Mouse (Mus musculus) C2C12 (cell line): ENCODE data around the gene Gpx4. TPM values are rescaled to one million over a fixed set of nuclear protein-coding genes. Genes with fewer than 3 reads are reported as not detected.
A peak's percentile ranks its signal among the peaks of the same experiment; 100 is the strongest.

Experiments used
- H3K27me3 ChIP-seq: one replicate; pipeline ENCODE4 v1.6.1; 2011; ENCODE audit not compliant: control insufficient read depth, insufficient read depth, insufficient read length
- H3K36me3 ChIP-seq: one replicate; pipeline ENCODE4 v1.6.1; 2011; ENCODE audit not compliant: control insufficient read depth, insufficient read depth
- H3K4me3 ChIP-seq: one replicate; pipeline ENCODE4 v1.5.1; 2011; ENCODE audit warnings: mild to moderate bottlenecking, control low read depth; ENCODE audit not compliant: poor library complexity, insufficient read depth, severe bottlenecking
- H3K79me2 ChIP-seq: one replicate; pipeline ENCODE4 v1.6.1; 2011; ENCODE audit not compliant: control insufficient read depth, insufficient read depth
- H3K79me3 ChIP-seq: one replicate; pipeline ENCODE4 v1.6.1; 2011; ENCODE audit warnings: low read depth, control low read depth
- H3ac ChIP-seq: one replicate; pipeline ENCODE3; 2011; ENCODE audit warnings: low read depth; ENCODE audit not compliant: control insufficient read depth, insufficient read length
- CEBPB ChIP-seq: IDR thresholded peaks from one replicate; pipeline ENCODE4 v1.6.1; 2011; ENCODE audit warnings: low read depth, mild to moderate bottlenecking, control low read depth, moderate library complexity
- CTCF ChIP-seq: IDR thresholded peaks from one replicate; pipeline ENCODE4 v1.5.1; 2011; ENCODE audit not compliant: control insufficient read depth, insufficient read depth, insufficient read length
- FOSL1 ChIP-seq: IDR thresholded peaks from one replicate; pipeline ENCODE4 v1.8.0; 2011; ENCODE audit warnings: mild to moderate bottlenecking, low read length; ENCODE audit not compliant: poor library complexity, insufficient read depth, severe bottlenecking
- MAX ChIP-seq: IDR thresholded peaks from one replicate; pipeline ENCODE4 v1.6.1; 2011; ENCODE audit warnings: mild to moderate bottlenecking, control low read depth
- MYOD1 ChIP-seq: IDR thresholded peaks from one replicate; pipeline ENCODE4 v1.6.1; 2011; ENCODE audit warnings: low read depth; ENCODE audit not compliant: control insufficient read depth, insufficient read length
- MYOG ChIP-seq: IDR thresholded peaks from one replicate; pipeline ENCODE4 v1.6.1; 2011; ENCODE audit not compliant: control insufficient read depth, insufficient read length; ENCODE audit errors: extremely low read depth
- USF1 ChIP-seq: IDR thresholded peaks from one replicate; pipeline ENCODE4 v1.6.1; 2011; ENCODE audit warnings: low read depth, mild to moderate bottlenecking, control low read depth, moderate library complexity
- polyA plus RNA-seq: library from polyadenylated mRNA; unstranded; fragments of >200 nt; fragmentation: generic; extraction: Trizol; gene quantifications from one replicate; pipeline ENCODE4 v1.2.1, GENCODE M21; 2012; ENCODE audit warnings: missing spikeins

Gpx4 gene
- polyA plus RNA-seq, 1 experiment: 964 TPM

DNA sequence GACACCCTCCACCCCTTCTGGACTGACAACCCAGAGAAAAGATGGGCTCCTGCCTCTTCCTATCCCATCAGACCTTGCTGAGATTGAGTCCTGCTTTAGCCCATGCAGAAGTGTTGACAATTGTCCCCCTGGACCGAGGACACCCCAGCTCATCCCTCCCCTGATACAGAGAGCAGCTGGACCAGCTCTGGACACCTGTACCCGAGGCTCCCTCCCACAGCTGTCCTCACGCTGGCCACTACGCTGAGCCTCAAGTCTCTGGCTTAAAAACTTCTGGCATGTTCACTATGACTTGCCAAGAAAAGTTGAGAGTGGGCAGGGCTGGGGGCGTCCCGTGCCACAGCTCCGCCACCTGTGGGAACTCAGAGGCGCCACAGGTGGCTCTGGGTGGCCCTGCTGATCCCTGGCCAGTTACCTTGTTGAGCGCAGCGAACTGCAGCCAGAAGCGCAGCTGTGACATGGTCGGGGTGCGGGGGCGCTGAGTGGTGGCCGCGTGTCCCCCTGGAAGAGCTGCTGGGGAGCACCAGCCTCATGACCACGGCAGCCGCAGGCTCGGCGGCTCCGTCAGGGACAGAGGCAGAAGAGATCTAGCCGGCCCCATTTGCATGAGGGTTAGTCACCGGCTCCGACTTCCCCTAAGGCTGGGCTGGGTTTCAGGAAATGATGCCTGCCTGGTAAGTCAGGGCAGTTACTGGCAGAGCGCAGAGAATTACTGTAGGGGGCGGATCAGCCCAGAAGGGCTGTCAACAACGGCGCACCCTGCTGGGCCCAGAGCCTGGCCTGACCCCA is 28.0 kb downstream of the Gpx4 start:
- peak; percentile 41 for TF ChIP-seq CTCF
- TF ChIP-seq FOSL1: no peak
- TF ChIP-seq MYOD1: no peak
- Histone ChIP-seq H3K36me3 (peaks cover 32% of the 10 kb centered on the region), H3K27me3 (no peaks in the 10 kb centered on the region), H3ac (peak overlapping the region; percentile 49), H3K79me2 (peaks cover 25% of the 10 kb centered on the region), H3K79me3 (peaks cover 7% of the 10 kb centered on the region), H3K4me3 (peak overlapping the region; percentile 19)

DNA sequence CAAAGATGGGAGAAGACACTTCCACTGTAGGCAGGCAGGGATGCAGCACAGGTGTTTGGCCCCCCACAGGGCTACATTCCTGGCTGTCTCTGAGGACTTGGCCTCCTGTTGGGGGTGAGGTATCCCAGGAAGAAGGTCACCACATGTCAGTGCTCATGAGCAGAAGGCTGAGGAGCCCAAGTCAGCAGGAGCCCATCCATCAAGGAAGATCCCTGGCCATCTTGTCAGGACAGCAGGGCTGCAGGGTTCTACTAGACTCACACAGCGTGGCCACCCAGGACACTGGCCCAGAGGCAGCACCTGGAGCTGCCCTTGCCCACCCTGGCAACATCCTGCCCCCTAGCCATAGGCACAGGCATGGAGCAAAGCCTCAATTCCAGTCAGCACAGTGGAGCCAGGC is 29.0 kb downstream of the Gpx4 start:
- no peak overlapping the region for H3K4me3 ChIP-seq
- peaks cover 23% of the 10 kb centered on the region for H3K79me2 ChIP-seq
- no peaks in the 10 kb centered on the region for H3K27me3 ChIP-seq
- peak overlapping the region; percentile 21 for H3ac ChIP-seq
- peaks cover 41% of the 10 kb centered on the region for H3K36me3 ChIP-seq
- TF ChIP-seq CEBPB (no peak), FOSL1 (no peak), CTCF (no peak), MYOG (no peak), MYOD1 (no peak), USF1 (no peak), MAX (no peak)
- peaks cover 7% of the 10 kb centered on the region for H3K79me3 ChIP-seq

DNA sequence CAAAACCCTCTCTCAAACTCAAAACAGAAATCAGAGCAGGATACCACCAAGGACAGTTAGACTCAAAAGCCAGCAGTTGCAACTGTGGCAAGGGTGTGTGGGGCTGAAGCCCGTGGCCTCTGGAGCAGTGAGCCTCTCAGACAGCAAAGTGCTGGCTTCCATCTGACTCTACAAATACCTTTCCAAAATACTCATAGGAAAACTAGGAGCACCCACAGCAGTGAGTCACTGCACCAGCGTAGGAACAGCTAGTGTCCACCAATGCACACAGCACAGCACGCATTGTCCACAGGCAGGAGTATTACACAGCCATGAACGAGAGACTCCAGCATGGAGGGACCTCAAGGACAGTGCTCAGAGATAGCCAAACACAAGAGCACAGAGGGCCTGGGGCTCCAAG is 29.4 kb downstream of the Gpx4 start:
- peaks cover 7% of the 10 kb centered on the region for H3K79me3 ChIP-seq
- no peak overlapping the region for H3ac ChIP-seq
- H3K27me3 ChIP-seq: no peaks in the 10 kb centered on the region
- no peak for TF ChIP-seq MAX
- TF ChIP-seq USF1: no peak
- no peak for TF ChIP-seq CEBPB
- TF ChIP-seq MYOG: no peak
- TF ChIP-seq CTCF: no peak
- no peak for TF ChIP-seq FOSL1
- no peak for TF ChIP-seq MYOD1
- H3K36me3 ChIP-seq: peaks cover 46% of the 10 kb centered on the region
- H3K79me2 ChIP-seq: peaks cover 23% of the 10 kb centered on the region
- no peak overlapping the region for H3K4me3 ChIP-seq

DNA sequence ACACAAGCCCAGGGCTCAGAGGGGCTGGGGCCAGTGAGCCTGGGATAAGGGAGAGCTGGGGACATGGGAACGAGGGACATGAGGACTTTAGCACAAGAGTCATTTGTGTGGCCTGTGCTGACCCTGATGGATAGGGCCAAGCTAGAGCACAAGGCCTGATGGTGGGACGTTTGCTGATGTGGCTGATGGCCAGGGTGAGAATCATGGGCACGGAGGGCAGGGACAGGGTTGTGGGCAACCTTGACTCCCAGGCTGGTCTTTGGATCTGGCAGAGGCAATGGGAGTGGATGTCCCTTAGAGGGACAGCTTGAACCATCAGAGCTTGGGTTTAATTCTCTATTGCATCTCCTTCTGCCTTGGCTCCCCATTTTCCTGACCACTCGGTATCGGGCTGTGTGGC is 30.3 kb downstream of the Gpx4 start:
- no peaks in the 10 kb centered on the region for H3K27me3 ChIP-seq
- H3K36me3 ChIP-seq: peaks cover 49% of the 10 kb centered on the region
- TF ChIP-seq FOSL1 (no peak), CEBPB (no peak), MAX (no peak), MYOG (no peak), MYOD1 (no peak), CTCF (no peak), USF1 (no peak)
- peaks cover 7% of the 10 kb centered on the region for H3K79me3 ChIP-seq
- H3K79me2 ChIP-seq: peaks cover 17% of the 10 kb centered on the region
- no peak overlapping the region for H3K4me3 ChIP-seq
- H3ac ChIP-seq: no peak overlapping the region

DNA sequence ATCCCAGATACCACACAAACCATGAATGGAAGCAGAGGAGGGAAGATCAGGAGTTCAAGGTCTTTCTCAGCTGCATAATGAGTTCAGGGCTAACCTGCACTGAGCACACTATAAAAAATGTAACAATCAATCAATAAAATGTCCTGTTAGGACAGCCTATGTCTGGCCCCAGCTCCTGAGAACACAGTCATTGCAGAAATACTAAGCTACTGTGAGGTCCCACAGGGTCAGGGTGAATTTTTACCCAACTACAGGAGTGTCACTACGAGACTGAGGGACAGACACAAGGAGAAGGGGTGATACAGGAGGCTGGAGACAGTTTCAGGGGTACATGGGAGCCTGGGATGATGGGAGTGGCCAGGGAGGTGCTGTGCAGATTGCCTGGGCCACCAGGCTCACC is 31.4 kb downstream of the Gpx4 start:
- Histone ChIP-seq H3K4me3 (no peak overlapping the region), H3K79me2 (peaks cover 15% of the 10 kb centered on the region), H3K27me3 (no peaks in the 10 kb centered on the region), H3K79me3 (peaks cover 7% of the 10 kb centered on the region), H3K36me3 (peaks cover 59% of the 10 kb centered on the region), H3ac (no peak overlapping the region)
- TF ChIP-seq FOSL1: no peak
- TF ChIP-seq MYOD1: no peak
- no peak for TF ChIP-seq CTCF
- no peak for TF ChIP-seq MYOG
